Mouse (Mus musculus) liver, embryonic 13.5 days (tissue): Measurements from ENCODE around the gene Rnf180. TPM values are rescaled to one million over a fixed set of nuclear protein-coding genes. Genes with fewer than 3 reads are reported as not detected.
A peak's percentile ranks its signal among the peaks of the same experiment; 100 is the strongest.

Source experiments
- ATAC-seq: fragments of 200-750 bp; cut with Nextera tagmentation; 2 replicates; pipeline ENCODE4 v1.8.0; 2017; ENCODE audit warnings: low read depth, mild to moderate bottlenecking, moderate number of reproducible peaks, moderate library complexity
- DNase-seq: peaks from one replicate; pipeline ENCODE4 v3.0.0; 2022
- H3K27ac ChIP-seq: fragments of 300-500 bp; sonication (generic); 2 replicates; pipeline ENCODE4 v1.5.1; 2015; ENCODE audit warnings: moderate library complexity, mild to moderate bottlenecking, inconsistent platforms
- H3K27me3 ChIP-seq: fragments of 300-500 bp; sonication (generic); 2 replicates; pipeline ENCODE4 v1.6.1; 2015; ENCODE audit warnings: mild to moderate bottlenecking, inconsistent platforms
- H3K36me3 ChIP-seq: fragments of 300-500 bp; sonication (generic); 2 replicates; pipeline ENCODE4 v1.6.1; 2015; ENCODE audit warnings: mild to moderate bottlenecking, inconsistent platforms
- H3K4me1 ChIP-seq: fragments of 300-500 bp; sonication (generic); replicated peaks from 2 replicates; pipeline ENCODE4 v1.6.1; 2015; ENCODE audit warnings: inconsistent platforms
- H3K4me2 ChIP-seq: fragments of 300-500 bp; sonication (generic); 2 replicates; pipeline ENCODE4 v1.6.1; 2015; ENCODE audit warnings: inconsistent platforms, mild to moderate bottlenecking, moderate library complexity
- H3K4me3 ChIP-seq: fragments of 300-500 bp; sonication (generic); replicated peaks from 2 replicates; pipeline ENCODE4 v1.5.1; 2015; ENCODE audit warnings: mild to moderate bottlenecking, inconsistent platforms
- H3K9ac ChIP-seq: fragments of 300-500 bp; sonication (generic); 2 replicates; pipeline ENCODE4 v1.6.1; 2015; ENCODE audit warnings: mild to moderate bottlenecking, inconsistent platforms
- H3K9me3 ChIP-seq: fragments of 300-500 bp; sonication (generic); replicated peaks from 2 replicates; pipeline ENCODE4 v1.6.1; 2016; ENCODE audit warnings: inconsistent platforms
- WGBS: fragments of 180-500 bp; shearing (Covaris S2); methylation state at CpG from one replicate; pipeline ENCODE4 v1.1.7; 2015; ENCODE audit not compliant: insufficient replicate concordance; 5-methylcytosine and 5-hydroxymethylcytosine counted together
- polyA plus RNA-seq: library from polyadenylated mRNA; unstranded; fragments of >200 nt; fragmentation: Nextera tagmentation; extraction: Ambion mirVana; gene quantifications from 2 replicates; pipeline ENCODE4 v1.2.1, GENCODE M21; 2015

Rnf180 gene
- polyA plus RNA-seq, 1 experiment from 2014 or later, result 0.96 TPM

DNA sequence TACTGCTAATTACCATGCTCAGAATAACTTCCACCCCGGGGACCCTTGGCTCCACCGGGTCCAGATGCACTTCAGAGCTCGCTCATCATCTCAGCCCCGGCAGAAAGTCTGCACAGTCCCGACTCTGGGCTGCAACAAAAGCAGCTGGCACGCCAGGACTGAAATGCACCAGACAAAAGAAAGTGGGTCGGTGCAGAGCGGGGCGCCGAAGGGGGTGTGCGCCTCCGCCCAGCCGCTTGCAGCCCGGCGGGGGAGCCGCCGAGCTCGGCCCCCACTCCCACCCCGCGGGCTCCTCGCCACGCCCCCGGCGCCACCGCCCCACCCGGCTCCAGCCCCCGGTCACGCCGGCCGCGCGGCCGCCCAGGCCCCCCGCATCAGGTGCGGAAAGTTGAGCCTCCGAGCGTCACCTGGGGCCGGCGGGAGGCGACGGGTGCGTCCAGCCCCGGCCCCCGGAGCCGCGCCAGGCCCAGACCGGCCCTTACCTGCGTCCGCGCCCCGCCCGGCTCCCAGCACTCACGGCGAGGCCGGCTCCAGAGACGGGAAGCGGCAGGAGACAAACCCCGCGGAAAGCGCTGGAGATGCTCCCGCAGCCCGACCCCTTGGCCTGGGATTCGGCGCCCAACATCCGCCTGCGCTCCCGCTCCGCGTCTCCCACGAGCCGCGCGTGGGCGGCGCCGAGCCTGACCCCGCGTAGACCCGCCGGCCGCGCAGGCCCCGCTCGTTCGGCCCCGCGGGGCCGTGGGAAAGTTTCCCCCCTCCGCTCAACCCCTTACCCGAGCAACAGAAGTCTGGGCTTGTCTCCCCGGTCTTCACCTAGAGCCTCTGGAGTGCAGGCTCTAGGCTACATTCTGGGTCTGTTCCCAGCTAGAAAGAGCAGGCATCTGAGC, 591 bp downstream of the Rnf180 start:
- no peaks in the 10 kb centered on the region for H3K36me3 ChIP-seq
- DNase-seq (no peak), ATAC-seq (peak; percentile 66)
- WGBS, result under 1% methylated on average over 73 of the region's 91 CpGs
- peaks cover 22% of the 10 kb centered on the region for H3K27me3 ChIP-seq
- peak overlapping the region; percentile 82 for H3K4me2 ChIP-seq
- H3K27ac ChIP-seq, result no peak overlapping the region
- H3K9ac ChIP-seq, result peak overlapping the region; percentile 64
- H3K4me1 ChIP-seq, result no peaks in the 10 kb centered on the region
- no peaks in the 10 kb centered on the region for H3K9me3 ChIP-seq
- peak overlapping the region; percentile 67 for H3K4me3 ChIP-seq

GRCm38 (mm10) chr13:105291816-105292215, 2.8 kb downstream of the Rnf180 start:
- Histone ChIP-seq H3K9ac (no peak overlapping the region), H3K27ac (no peak overlapping the region), H3K4me2 (no peak overlapping the region), H3K4me1 (no peaks in the 10 kb centered on the region), H3K36me3 (no peaks in the 10 kb centered on the region), H3K27me3 (peaks cover 22% of the 10 kb centered on the region), H3K9me3 (no peaks in the 10 kb centered on the region), H3K4me3 (no peak overlapping the region)
- DNase-seq, result no peak
- 37% methylated on average over 4 of the region's 4 CpGs for WGBS
- ATAC-seq, result no peak

DNA sequence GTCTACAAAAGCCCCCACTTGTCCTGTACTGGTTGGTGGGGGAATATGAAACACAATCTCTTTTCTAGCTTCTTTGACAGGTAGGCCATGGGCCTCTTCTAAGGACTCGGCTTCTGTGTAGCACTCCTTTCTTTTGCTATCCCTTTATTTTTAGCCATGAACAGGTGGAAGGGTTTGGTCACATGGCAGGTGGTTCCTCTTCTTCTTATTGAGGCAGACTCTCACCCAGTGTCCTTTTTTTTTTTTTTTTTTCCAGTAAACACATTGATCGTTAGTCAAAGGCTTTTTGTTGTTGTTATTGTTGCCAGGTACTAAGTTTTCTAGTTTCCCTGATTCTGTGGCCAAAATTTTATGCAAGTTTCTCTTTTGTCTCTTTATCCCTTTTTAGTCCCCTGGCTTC, 4.0 kb downstream of the Rnf180 start:
- Histone ChIP-seq H3K27ac (no peak overlapping the region), H3K27me3 (peaks cover 22% of the 10 kb centered on the region), H3K9me3 (no peaks in the 10 kb centered on the region), H3K9ac (no peak overlapping the region), H3K4me1 (no peaks in the 10 kb centered on the region), H3K4me3 (no peak overlapping the region), H3K4me2 (no peak overlapping the region), H3K36me3 (no peaks in the 10 kb centered on the region)
- DNase-seq, result no peak
- ATAC-seq, result no peak
- WGBS, result 40% methylated on average over 2 of the region's 2 CpGs

DNA sequence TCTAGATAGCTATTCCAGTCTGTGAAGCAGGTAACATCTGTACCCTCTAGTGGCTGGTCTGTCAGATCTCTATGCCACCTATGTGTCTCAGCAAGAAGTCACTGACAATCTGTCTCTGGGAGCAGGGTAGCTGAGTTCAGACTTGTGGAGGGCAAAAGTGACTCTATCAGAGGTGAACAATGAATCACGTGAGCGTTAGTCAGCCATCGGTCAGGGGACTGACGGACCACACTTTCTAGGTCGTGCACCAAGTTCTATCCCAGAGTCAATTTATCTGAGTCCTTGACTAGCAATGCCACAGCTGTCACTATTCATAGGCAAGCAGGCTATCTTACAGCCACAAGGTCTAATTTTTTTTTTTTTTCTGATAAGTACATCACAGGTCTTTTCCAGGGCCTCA, 4.6 kb downstream of the Rnf180 start:
- Histone ChIP-seq H3K4me3 (no peak overlapping the region), H3K9me3 (no peaks in the 10 kb centered on the region), H3K36me3 (no peaks in the 10 kb centered on the region), H3K4me1 (no peaks in the 10 kb centered on the region), H3K9ac (no peak overlapping the region), H3K4me2 (no peak overlapping the region), H3K27me3 (peaks cover 21% of the 10 kb centered on the region), H3K27ac (no peak overlapping the region)
- DNase-seq (no peak), ATAC-seq (no peak)
- 18% methylated on average over 5 of the region's 5 CpGs for WGBS

DNA sequence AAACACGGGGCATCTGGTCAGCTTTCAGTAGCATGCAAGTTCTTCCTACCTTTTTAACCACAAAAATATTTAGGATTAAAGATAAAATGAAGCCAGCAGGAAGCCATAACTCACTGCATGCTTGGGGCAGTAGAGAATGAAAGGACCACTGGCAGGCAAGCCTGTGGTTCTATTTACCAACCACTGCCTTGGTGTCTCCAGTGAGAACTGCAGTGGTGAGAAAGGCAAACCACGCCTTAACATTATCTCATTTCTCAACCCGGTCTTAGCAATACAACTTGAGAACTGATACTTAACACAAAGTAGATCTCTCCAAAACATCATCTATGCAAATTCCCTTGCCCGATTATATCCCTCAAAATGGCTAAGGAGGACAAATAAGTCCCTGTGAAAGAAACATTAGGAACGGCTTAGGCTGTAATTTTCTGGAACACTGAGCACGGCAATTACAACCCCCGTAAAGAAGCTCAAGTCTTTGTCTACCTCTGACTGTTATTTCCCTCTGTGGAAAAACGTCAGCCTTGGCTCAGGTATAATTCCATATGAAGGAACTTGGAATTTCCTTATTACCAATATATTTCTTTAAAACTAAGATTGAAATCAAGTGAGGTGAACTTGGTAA, 15.1 kb downstream of the Rnf180 start:
- H3K4me2 ChIP-seq, result no peak overlapping the region
- H3K27me3 ChIP-seq, result no peaks in the 10 kb centered on the region
- no peak for ATAC-seq
- DNase-seq, result no peak
- H3K9ac ChIP-seq, result no peak overlapping the region
- no peak overlapping the region for H3K4me3 ChIP-seq
- no peaks in the 10 kb centered on the region for H3K9me3 ChIP-seq
- H3K27ac ChIP-seq, result no peak overlapping the region
- WGBS, result 42% methylated on average over 8 of the region's 8 CpGs
- H3K4me1 ChIP-seq, result no peaks in the 10 kb centered on the region
- no peaks in the 10 kb centered on the region for H3K36me3 ChIP-seq

GRCm38 (mm10) chr13:105270394-105271094, 24.1 kb downstream of the Rnf180 start:
- no peak overlapping the region for H3K9ac ChIP-seq
- H3K4me3 ChIP-seq, result no peak overlapping the region
- ATAC-seq, result no peak
- no peak overlapping the region for H3K27ac ChIP-seq
- H3K27me3 ChIP-seq, result no peaks in the 10 kb centered on the region
- 73% methylated on average over 8 of the region's 8 CpGs for WGBS
- H3K4me1 ChIP-seq, result peaks cover 2% of the 10 kb centered on the region; the same call in 1 of the 2 replicates
- no peaks in the 10 kb centered on the region for H3K36me3 ChIP-seq
- no peaks in the 10 kb centered on the region for H3K9me3 ChIP-seq
- no peak for DNase-seq
- no peak overlapping the region for H3K4me2 ChIP-seq

DNA sequence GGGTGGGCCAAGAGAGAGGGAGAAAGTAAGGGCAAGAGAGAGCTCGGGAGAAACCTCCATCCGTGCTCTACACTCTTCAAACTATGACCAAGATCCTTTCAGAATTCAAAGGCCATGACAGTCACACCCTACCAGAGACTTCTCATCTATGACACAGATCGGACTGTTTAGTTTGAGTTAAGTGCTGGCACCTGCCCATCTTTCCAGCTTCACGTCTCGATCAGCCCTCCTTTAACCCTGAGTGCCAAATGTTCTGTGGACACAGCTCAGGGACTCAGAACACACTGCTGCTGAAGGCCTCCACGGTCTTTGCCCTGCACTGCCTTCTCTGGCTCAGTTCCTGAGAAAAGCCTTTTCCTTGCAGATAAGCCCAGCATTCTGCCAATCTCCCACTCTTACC, 27.2 kb downstream of the Rnf180 start:
- H3K36me3 ChIP-seq, result no peaks in the 10 kb centered on the region
- DNase-seq, result no peak
- ATAC-seq, result no peak
- H3K4me3 ChIP-seq, result no peak overlapping the region
- WGBS, result 42% methylated on average over 6 of the region's 6 CpGs
- H3K4me2 ChIP-seq, result no peak overlapping the region
- H3K9me3 ChIP-seq, result no peaks in the 10 kb centered on the region
- H3K27me3 ChIP-seq, result no peaks in the 10 kb centered on the region
- H3K9ac ChIP-seq, result no peak overlapping the region
- H3K27ac ChIP-seq, result no peak overlapping the region
- H3K4me1 ChIP-seq, result peaks cover 2% of the 10 kb centered on the region; the same call in 1 of the 2 replicates

DNA sequence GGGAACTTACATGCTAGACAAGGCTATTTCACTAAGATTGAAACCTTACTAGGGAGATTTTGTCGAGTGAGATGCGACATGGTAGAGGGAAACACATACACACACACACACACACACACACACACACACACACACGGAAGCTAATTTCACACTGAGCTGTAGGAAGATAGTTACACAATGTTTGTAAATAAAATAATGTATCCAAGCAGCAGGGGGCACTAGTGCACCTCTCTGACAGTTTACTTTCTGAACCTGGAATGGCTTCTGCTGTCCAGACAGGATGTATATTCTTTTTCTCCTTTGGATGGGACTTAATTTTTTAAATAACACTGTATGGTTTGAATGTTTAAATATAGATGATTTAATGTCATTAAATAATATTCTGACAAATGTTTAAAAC, 27.9 kb downstream of the Rnf180 start:
- no peak for ATAC-seq

GRCm38 (mm10) chr13:105256757-105257433, 37.7 kb downstream of the Rnf180 start:
- Histone ChIP-seq H3K9ac (no peak overlapping the region), H3K9me3 (no peaks in the 10 kb centered on the region), H3K27me3 (no peaks in the 10 kb centered on the region), H3K4me3 (no peak overlapping the region), H3K27ac (no peak overlapping the region), H3K4me2 (no peak overlapping the region), H3K36me3 (no peaks in the 10 kb centered on the region), H3K4me1 (no peaks in the 10 kb centered on the region)
- WGBS, result 62% methylated on average over 4 of the region's 4 CpGs
- DNase-seq, result no peak
- no peak for ATAC-seq

More for the DNA sequence above, 27.9 kb downstream of the Rnf180 start:
- Histone ChIP-seq H3K4me3 (no peak overlapping the region), H3K36me3 (no peaks in the 10 kb centered on the region), H3K4me1 (peaks cover 2% of the 10 kb centered on the region; the same call in 1 of the 2 replicates), H3K9ac (no peak overlapping the region), H3K9me3 (no peaks in the 10 kb centered on the region), H3K27ac (no peak overlapping the region), H3K27me3 (no peaks in the 10 kb centered on the region), H3K4me2 (no peak overlapping the region)
- DNase-seq, result no peak
- WGBS, result 31% methylated on average over 3 of the region's 3 CpGs

DNA sequence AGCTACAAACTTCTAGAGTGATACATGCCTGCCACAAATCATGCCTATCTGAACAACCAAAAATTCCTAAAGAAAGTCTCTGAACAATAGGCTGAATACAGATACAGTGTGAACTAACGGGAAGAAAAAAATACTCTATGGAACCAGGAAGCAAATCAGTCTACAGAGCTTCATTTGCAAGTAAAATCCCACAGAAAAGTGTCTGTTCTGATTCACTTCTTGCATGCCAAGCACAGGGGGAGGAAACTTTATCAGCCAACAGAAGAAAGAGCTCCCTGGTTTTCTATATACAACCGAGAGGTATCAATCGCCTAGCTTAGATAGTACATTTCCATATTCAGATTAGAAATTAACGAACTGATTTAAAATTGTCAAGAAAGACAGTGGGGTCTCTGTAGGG, 43.8 kb downstream of the Rnf180 start:
- Histone ChIP-seq H3K4me3 (no peak overlapping the region), H3K9ac (no peak overlapping the region), H3K27me3 (no peaks in the 10 kb centered on the region), H3K4me2 (no peak overlapping the region), H3K27ac (no peak overlapping the region), H3K9me3 (no peaks in the 10 kb centered on the region), H3K4me1 (no peaks in the 10 kb centered on the region), H3K36me3 (no peaks in the 10 kb centered on the region)
- no peak for DNase-seq
- no peak for ATAC-seq
- 52% methylated on average over 4 of the region's 4 CpGs for WGBS

- H3K4me1 ChIP-seq, result no peaks in the 10 kb centered on the region
- H3K9me3 ChIP-seq, result no peaks in the 10 kb centered on the region
- WGBS, result 53% methylated on average over 9 of the region's 9 CpGs
These were observed 44.4 kb downstream of the Rnf180 start for GRCm38 (mm10) chr13:105250264-105250663.

More at GRCm38 (mm10) chr13:105250264-105250663, 44.4 kb downstream of the Rnf180 start:
- Histone ChIP-seq H3K27me3 (no peaks in the 10 kb centered on the region), H3K9ac (no peak overlapping the region), H3K4me2 (no peak overlapping the region), H3K4me3 (no peak overlapping the region), H3K27ac (no peak overlapping the region), H3K36me3 (no peaks in the 10 kb centered on the region)
- DNase-seq, result no peak
- no peak for ATAC-seq
